Mouse (Mus musculus): Measurements from ENCODE around the gene Actl10. TPM values are rescaled to one million over a fixed set of nuclear protein-coding genes. Genes with fewer than 3 reads are reported as not detected.

Gene Actl10
- polyA plus RNA-seq, 1 experiment from 2014 or later, result not detected

GRCm38 (mm10) chr2:154570666-154571065 is 19.1 kb downstream of the Actl10 start:
- H3K27me3 ChIP-seq (replicated peaks; ENCODE audit: control insufficient read depth, insufficient read depth, low read length), result no peaks in the 10 kb centered on the region
- H3K4me2 ChIP-seq (ENCODE audit: low read depth, low read length), result peak overlapping the region; percentile 75; the same call in 1 of the 2 replicates
- H3K4me3 ChIP-seq (ENCODE audit: low read length), result peak overlapping the region; percentile 77; the same call in 1 of the 2 replicates
- H3K9ac ChIP-seq (ENCODE audit: low read depth, low read length), result no peak overlapping the region
- 57% methylated on average over 4 of the region's 4 CpGs for WGBS
- peaks cover 29% of the 10 kb centered on the region for H3K4me1 ChIP-seq (ENCODE audit: control insufficient read depth, insufficient read depth, low read length)
- H3K36me3 ChIP-seq (ENCODE audit: control insufficient read depth, insufficient read depth, low read length), result no peaks in the 10 kb centered on the region
- no peak for ATAC-seq
- H3K9me3 ChIP-seq (ENCODE audit: control insufficient read depth, low read length), result no peaks in the 10 kb centered on the region
- peak overlapping the region; percentile 64 for H3K27ac ChIP-seq (ENCODE audit: low read length)

- no peak for ATAC-seq
- H3K27me3 ChIP-seq (replicated peaks; ENCODE audit: control insufficient read depth, insufficient read depth, low read length), result no peaks in the 10 kb centered on the region
- H3K4me3 ChIP-seq (ENCODE audit: low read length), result no peak overlapping the region
- H3K4me2 ChIP-seq (ENCODE audit: low read depth, low read length), result no peak overlapping the region
- no peaks in the 10 kb centered on the region for H3K9me3 ChIP-seq (ENCODE audit: control insufficient read depth, low read length)
- peak overlapping the region; percentile 19; the same call in 1 of the 2 replicates for H3K27ac ChIP-seq (ENCODE audit: low read length)
- WGBS, result 80% methylated on average over 4 of the region's 4 CpGs
- H3K9ac ChIP-seq (ENCODE audit: low read depth, low read length), result no peak overlapping the region
- peaks cover 29% of the 10 kb centered on the region for H3K4me1 ChIP-seq (ENCODE audit: control insufficient read depth, insufficient read depth, low read length)
- no peaks in the 10 kb centered on the region for H3K36me3 ChIP-seq (ENCODE audit: control insufficient read depth, insufficient read depth, low read length)
Measured at GRCm38 (mm10) chr2:154571266-154571665, 19.7 kb downstream of the Actl10 start.

- no peak overlapping the region for H3K4me3 ChIP-seq (ENCODE audit: low read length)
- no peak overlapping the region for H3K9ac ChIP-seq (ENCODE audit: low read depth, low read length)
- no peak overlapping the region for H3K4me2 ChIP-seq (ENCODE audit: low read depth, low read length)
- 53% methylated on average over 8 of the region's 8 CpGs for WGBS
- no peak overlapping the region for H3K27ac ChIP-seq (ENCODE audit: low read length)
- H3K4me1 ChIP-seq (ENCODE audit: control insufficient read depth, insufficient read depth, low read length), result peaks cover 26% of the 10 kb centered on the region
- H3K36me3 ChIP-seq (ENCODE audit: control insufficient read depth, insufficient read depth, low read length), result no peaks in the 10 kb centered on the region
- H3K9me3 ChIP-seq (ENCODE audit: control insufficient read depth, low read length), result no peaks in the 10 kb centered on the region
- no peaks in the 10 kb centered on the region for H3K27me3 ChIP-seq (replicated peaks; ENCODE audit: control insufficient read depth, insufficient read depth, low read length)
- no peak for ATAC-seq
Measured at GRCm38 (mm10) chr2:154571976-154572375, 20.4 kb downstream of the Actl10 start.

GRCm38 (mm10) chr2:154572996-154573395 is 21.4 kb downstream of the Actl10 start:
- Histone ChIP-seq H3K4me2 (ENCODE audit: low read depth, low read length) (no peak overlapping the region), H3K9me3 (ENCODE audit: control insufficient read depth, low read length) (no peaks in the 10 kb centered on the region), H3K36me3 (ENCODE audit: control insufficient read depth, insufficient read depth, low read length) (no peaks in the 10 kb centered on the region), H3K9ac (ENCODE audit: low read depth, low read length) (no peak overlapping the region), H3K27me3 (replicated peaks; ENCODE audit: control insufficient read depth, insufficient read depth, low read length) (no peaks in the 10 kb centered on the region), H3K27ac (ENCODE audit: low read length) (no peak overlapping the region), H3K4me1 (ENCODE audit: control insufficient read depth, insufficient read depth, low read length) (peaks cover 20% of the 10 kb centered on the region), H3K4me3 (ENCODE audit: low read length) (no peak overlapping the region)
- no peak for ATAC-seq
- WGBS, result 74% methylated on average over 3 of the region's 3 CpGs

- Histone ChIP-seq H3K9me3 (ENCODE audit: control insufficient read depth, low read length) (no peaks in the 10 kb centered on the region), H3K27ac (ENCODE audit: low read length) (no peak overlapping the region), H3K9ac (ENCODE audit: low read depth, low read length) (no peak overlapping the region), H3K4me1 (ENCODE audit: control insufficient read depth, insufficient read depth, low read length) (peaks cover 11% of the 10 kb centered on the region), H3K4me2 (ENCODE audit: low read depth, low read length) (no peak overlapping the region), H3K36me3 (ENCODE audit: control insufficient read depth, insufficient read depth, low read length) (no peaks in the 10 kb centered on the region), H3K27me3 (replicated peaks; ENCODE audit: control insufficient read depth, insufficient read depth, low read length) (no peaks in the 10 kb centered on the region), H3K4me3 (ENCODE audit: low read length) (no peak overlapping the region)
- ATAC-seq, result no peak
- WGBS, result 70% methylated on average over 7 of the region's 7 CpGs
Measured at GRCm38 (mm10) chr2:154574271-154574670, 22.7 kb downstream of the Actl10 start.

- Histone ChIP-seq H3K4me1 (ENCODE audit: control insufficient read depth, insufficient read depth, low read length) (peaks cover 3% of the 10 kb centered on the region; the same call in 1 of the 2 replicates), H3K9me3 (ENCODE audit: control insufficient read depth, low read length) (no peaks in the 10 kb centered on the region), H3K4me2 (ENCODE audit: low read depth, low read length) (no peak overlapping the region), H3K36me3 (ENCODE audit: control insufficient read depth, insufficient read depth, low read length) (no peaks in the 10 kb centered on the region), H3K27ac (ENCODE audit: low read length) (no peak overlapping the region), H3K9ac (ENCODE audit: low read depth, low read length) (no peak overlapping the region), H3K27me3 (replicated peaks; ENCODE audit: control insufficient read depth, insufficient read depth, low read length) (no peaks in the 10 kb centered on the region), H3K4me3 (ENCODE audit: low read length) (no peak overlapping the region)
- ATAC-seq, result no peak
- WGBS, result 65% methylated on average over 12 of the region's 12 CpGs
Measured at GRCm38 (mm10) chr2:154576876-154577743, 25.5 kb downstream of the Actl10 start.

- ATAC-seq, result no peak
- no peak overlapping the region for H3K4me2 ChIP-seq (ENCODE audit: low read depth, low read length)
- H3K27ac ChIP-seq (ENCODE audit: low read length), result no peak overlapping the region
- no peaks in the 10 kb centered on the region for H3K36me3 ChIP-seq (ENCODE audit: control insufficient read depth, insufficient read depth, low read length)
- no peaks in the 10 kb centered on the region for H3K9me3 ChIP-seq (ENCODE audit: control insufficient read depth, low read length)
- 85% methylated on average over 6 of the region's 6 CpGs for WGBS
- no peaks in the 10 kb centered on the region for H3K27me3 ChIP-seq (replicated peaks; ENCODE audit: control insufficient read depth, insufficient read depth, low read length)
- H3K9ac ChIP-seq (ENCODE audit: low read depth, low read length), result no peak overlapping the region
- H3K4me1 ChIP-seq (ENCODE audit: control insufficient read depth, insufficient read depth, low read length), result 0 out of 2 replicates have a peak, but pooled peaks cover 3% of the 10 kb centered on the region
- H3K4me3 ChIP-seq (ENCODE audit: low read length), result no peak overlapping the region
Measured at GRCm38 (mm10) chr2:154577744-154578067, 26.1 kb downstream of the Actl10 start.

- 61% methylated on average over 8 of the region's 8 CpGs for WGBS
- no peak for ATAC-seq
- H3K4me1 ChIP-seq (ENCODE audit: control insufficient read depth, insufficient read depth, low read length), result 0 out of 2 replicates have a peak, but pooled peaks cover 3% of the 10 kb centered on the region
Measured at GRCm38 (mm10) chr2:154580586-154580985, 29.0 kb downstream of the Actl10 start.

GRCm38 (mm10) chr2:154581421-154581820 is 29.8 kb downstream of the Actl10 start:
- no peaks in the 10 kb centered on the region for H3K27me3 ChIP-seq (replicated peaks; ENCODE audit: control insufficient read depth, insufficient read depth, low read length)
- H3K9me3 ChIP-seq (ENCODE audit: control insufficient read depth, low read length), result no peaks in the 10 kb centered on the region
- no peak overlapping the region for H3K4me2 ChIP-seq (ENCODE audit: low read depth, low read length)
- no peaks in the 10 kb centered on the region for H3K36me3 ChIP-seq (ENCODE audit: control insufficient read depth, insufficient read depth, low read length)
- H3K9ac ChIP-seq (ENCODE audit: low read depth, low read length), result no peak overlapping the region
- 0 out of 2 replicates have a peak, but pooled peaks cover 3% of the 10 kb centered on the region for H3K4me1 ChIP-seq (ENCODE audit: control insufficient read depth, insufficient read depth, low read length)
- no peak overlapping the region for H3K4me3 ChIP-seq (ENCODE audit: low read length)
- ATAC-seq, result no peak
- no peak overlapping the region for H3K27ac ChIP-seq (ENCODE audit: low read length)
- WGBS, result 87% methylated on average over 1 of the region's 1 CpGs

More at GRCm38 (mm10) chr2:154580586-154580985, 29.0 kb downstream of the Actl10 start:
- Histone ChIP-seq H3K36me3 (ENCODE audit: control insufficient read depth, insufficient read depth, low read length) (no peaks in the 10 kb centered on the region), H3K4me3 (ENCODE audit: low read length) (no peak overlapping the region), H3K27ac (ENCODE audit: low read length) (no peak overlapping the region), H3K9me3 (ENCODE audit: control insufficient read depth, low read length) (no peaks in the 10 kb centered on the region), H3K4me2 (ENCODE audit: low read depth, low read length) (no peak overlapping the region), H3K9ac (ENCODE audit: low read depth, low read length) (no peak overlapping the region), H3K27me3 (replicated peaks; ENCODE audit: control insufficient read depth, insufficient read depth, low read length) (no peaks in the 10 kb centered on the region)
